Mouse (Mus musculus) erythroid progenitor cell, adult 5-6 weeks (primary cell): ENCODE measurements around the gene Tmem236. TPM values are rescaled to one million over a fixed set of nuclear protein-coding genes. Genes with fewer than 3 reads are reported as not detected.
"Not testable (repeated sequence)": the region's sequence is repeated elsewhere in the genome, so short reads cannot be mapped to it uniquely, and the experiment has no call there.

Experiments used
- ATAC-seq: replicated peaks from 2 replicates; pipeline ENCODE4 v1.8.0; 2016; ENCODE audit warnings: moderate number of reproducible peaks, mild to moderate bottlenecking, moderate TSS enrichment, inconsistent platforms; ENCODE audit not compliant: poor library complexity, low FRiP score, severe bottlenecking
- total RNA-seq, 2 experiments: library from RNA; stranded (forward) in 1 of 2; stranded (reverse) in 1 of 2; fragments of 150-400 nt in 1 of 2; fragments of 186-747, 209-891 nt in 1 of 2; gene quantifications; 2 replicates each; pipeline versions ENCODE4 v1.2.3 to v1.2.4; 2015 to 2017; ENCODE audit warnings: low replicate concordance in 2 of 2

The Tmem236 gene
- total RNA-seq, 2 experiments from 2014 or later: not detected

DNA sequence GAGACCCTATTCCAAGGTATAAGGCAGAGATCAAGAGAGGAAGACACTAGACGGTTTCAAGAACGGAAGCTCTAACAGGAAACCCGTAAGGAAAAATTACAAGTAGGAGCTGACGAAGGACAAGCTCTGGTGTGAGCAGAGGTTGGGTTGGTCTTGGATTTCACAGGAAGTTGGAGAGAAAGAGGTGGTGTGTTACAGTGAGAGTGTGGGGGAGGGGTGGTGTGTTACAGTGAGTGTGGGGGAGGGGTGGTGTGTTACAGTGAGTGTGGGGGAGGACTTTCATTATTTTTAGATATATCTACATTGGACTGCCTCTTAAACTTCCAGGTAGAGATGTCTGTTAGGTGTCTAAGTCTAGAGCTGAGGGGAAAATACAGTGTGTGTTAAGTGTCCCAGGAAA lies 16.4 kb downstream of the Tmem236 start:
- no peak for ATAC-seq

DNA sequence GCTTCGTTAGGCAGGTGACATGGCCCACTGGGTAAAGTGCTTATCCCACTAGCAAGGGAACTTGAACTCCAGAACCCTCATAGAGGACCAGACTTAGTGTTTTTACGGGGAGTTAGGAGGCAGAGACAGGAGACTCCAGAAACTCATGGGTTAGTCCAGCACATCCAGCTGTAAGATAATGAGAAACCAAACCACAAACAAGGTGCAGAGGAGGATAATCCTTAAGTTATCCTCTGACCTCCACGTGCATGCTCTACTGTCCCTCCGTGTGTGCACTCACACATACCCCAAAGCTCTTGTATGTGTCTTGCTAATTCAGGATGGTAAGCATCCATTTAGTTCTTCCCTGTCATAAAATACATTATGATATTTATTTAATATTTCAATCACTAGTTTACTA lies 17.3 kb downstream of the Tmem236 start:
- no peak for ATAC-seq

DNA sequence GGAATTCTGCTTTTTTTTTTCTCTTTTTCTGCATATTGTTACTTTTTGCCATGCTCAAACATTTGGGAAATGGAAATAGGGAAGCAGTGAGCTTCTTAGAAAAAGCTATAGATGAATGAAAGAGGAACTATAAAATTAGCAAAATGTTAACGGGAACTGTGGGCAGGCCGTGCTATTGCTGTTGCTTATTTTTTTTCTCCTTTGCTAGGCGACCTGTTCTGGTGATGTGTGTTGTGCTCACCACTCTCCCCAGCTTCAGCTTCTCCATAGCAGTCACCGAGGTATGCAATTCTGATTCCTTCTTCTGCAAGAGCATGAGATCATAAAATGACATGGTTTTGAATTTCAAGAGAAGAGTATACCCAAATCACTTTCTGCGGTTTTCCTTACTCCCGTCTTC lies 17.7 kb downstream of the Tmem236 start:
- ATAC-seq: no peak

DNA sequence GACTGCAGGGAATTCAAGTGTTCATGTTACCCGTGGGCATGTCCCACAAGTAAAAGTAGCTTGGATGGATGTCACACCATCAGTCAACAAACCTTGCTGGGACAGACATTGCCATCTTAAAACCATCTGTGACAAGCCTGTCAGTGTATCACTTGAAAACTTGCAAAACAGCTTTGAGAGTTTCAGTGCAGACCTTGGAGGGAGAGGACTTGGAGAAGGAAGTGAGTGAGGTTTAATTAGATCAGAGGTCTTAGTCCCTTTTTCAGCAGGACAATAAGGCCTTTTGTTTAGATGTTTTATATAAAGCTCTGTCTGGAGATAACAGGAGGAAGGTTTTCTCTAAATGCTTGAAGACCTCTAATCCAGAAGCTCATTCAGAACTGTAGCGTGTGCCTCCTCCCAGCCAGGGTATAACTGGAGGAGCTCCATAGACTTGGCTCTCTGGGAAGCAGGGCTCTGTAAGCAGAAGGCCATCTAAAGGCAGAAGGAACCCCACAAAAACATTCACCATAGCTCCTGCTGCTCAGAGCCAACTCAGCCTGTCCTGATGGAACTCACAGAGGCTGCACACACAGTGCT lies 24.1 kb downstream of the Tmem236 start:
- ATAC-seq: not testable (repeated sequence)

DNA sequence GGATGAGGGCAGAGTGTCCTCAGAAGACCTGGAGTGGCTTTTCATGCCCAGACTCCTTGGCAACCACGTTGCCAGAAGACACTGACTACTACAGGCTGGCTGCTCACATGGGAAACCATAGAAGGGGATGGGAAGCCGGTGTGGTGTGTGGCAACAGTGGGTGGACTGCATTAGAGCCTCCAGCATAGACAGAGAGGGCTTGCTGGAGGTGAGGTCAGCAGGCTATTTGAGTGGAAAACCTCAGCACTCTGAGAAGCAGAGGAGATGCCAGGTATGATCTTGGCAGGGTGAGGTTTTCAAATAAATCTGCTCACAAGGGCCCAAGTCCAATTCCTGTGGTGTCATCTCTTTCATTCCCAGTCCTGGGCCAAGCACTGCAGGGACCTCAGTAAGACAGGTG lies 25.3 kb downstream of the Tmem236 start:
- no peak for ATAC-seq

DNA sequence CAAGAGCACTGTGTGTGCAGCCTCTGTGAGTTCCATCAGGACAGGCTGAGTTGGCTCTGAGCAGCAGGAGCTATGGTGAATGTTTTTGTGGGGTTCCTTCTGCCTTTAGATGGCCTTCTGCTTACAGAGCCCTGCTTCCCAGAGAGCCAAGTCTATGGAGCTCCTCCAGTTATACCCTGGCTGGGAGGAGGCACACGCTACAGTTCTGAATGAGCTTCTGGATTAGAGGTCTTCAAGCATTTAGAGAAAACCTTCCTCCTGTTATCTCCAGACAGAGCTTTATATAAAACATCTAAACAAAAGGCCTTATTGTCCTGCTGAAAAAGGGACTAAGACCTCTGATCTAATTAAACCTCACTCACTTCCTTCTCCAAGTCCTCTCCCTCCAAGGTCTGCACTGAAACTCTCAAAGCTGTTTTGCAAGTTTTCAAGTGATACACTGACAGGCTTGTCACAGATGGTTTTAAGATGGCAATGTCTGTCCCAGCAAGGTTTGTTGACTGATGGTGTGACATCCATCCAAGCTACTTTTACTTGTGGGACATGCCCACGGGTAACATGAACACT lies 26.6 kb downstream of the Tmem236 start:
- ATAC-seq: not testable (repeated sequence)

DNA sequence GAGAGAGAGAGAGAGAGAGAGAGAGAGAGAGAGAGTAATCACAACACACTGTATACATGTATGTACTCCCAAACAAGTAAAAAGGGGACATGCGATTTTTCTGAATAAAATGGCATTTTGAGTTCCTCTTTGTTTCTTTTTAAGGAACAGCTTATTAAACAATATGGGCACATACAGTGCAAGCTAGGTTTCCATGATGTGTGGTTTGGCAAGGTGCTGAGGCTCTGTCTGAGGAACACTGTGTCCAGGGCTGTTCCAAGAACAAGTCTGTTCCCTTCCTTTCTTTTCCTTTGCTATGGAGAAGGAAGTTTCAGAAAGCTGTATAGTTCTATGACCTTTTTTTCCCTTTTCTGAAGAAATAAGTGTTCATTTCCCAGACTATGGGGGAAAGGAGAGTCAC lies 30.0 kb downstream of the Tmem236 start:
- no peak for ATAC-seq

DNA sequence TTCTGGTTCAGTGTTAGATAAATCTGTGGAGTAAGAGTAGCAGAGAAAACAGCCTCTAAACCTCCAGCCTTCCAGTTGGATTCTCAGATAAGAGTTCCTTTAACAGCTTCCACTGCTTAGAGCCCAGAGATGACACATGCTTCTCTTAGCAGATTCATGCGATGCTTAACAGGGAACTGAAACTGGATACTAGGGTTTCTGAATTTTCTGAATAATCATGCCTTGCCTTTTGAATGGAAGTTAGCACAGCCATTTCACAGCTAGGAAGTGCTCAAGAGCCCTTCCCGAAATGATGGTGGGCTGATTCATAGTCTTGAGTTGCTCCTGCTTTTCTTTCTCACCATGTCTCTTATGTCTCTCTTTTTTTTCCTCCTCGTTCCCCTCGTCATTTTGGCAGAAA lies 32.5 kb downstream of the Tmem236 start:
- ATAC-seq: no peak

DNA sequence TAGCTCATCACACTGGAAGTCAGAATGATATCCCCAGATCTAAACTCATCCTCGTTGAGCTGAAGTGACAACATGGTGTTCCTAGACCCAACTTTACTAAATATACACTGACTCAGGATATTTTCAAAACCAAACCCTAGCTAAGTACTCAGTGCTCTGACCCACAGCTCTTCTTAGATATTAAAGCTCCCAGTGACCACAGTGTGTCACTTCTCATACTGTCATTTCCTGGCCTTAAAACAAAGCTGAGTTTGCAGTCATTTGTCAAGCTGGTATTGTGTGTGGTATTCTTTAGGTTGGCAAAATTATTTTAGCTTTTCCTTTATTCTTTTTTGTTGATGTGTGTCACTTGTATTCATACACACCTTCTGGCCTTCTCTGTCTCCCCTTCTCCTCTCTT lies 36.4 kb downstream of the Tmem236 start:
- no peak for ATAC-seq

DNA sequence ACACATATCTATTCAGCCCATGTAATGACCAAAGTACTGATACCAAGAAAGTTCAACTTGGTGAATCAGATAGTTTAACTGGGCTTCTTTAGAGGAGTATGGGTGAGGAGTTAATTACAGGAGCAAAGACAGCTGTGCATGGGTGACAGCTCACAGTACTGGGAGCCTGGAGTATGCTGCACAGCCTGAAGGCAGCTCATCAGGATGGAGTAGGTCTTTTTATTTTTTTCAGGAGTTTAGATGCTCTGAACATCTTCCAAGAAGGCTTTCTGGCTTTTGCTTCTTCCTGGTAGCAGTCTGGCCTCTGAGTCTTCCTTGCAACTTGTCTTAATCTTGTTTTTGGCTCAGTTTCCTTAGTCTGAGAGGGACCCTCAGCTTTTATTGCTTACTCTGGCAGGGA lies 37.3 kb downstream of the Tmem236 start:
- ATAC-seq: no peak

DNA sequence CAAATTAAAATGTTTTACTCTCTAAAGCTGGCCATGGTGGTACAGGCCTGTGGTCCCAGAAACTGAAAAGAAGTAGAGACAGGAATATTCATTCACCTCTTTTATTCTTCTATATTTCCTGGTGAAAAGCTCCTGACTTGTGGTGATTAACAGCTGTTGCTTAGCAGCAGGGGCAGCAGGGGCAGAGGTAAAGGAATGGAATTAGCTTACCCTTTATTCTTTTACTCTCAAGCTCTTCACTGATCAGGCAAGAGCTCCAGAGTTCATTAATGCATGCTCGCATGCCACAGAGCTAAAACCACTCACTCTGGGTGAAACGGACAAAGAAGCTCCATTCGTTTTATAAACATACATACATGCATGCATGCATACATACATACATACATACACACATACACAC lies 40.4 kb downstream of the Tmem236 start:
- ATAC-seq: no peak

DNA sequence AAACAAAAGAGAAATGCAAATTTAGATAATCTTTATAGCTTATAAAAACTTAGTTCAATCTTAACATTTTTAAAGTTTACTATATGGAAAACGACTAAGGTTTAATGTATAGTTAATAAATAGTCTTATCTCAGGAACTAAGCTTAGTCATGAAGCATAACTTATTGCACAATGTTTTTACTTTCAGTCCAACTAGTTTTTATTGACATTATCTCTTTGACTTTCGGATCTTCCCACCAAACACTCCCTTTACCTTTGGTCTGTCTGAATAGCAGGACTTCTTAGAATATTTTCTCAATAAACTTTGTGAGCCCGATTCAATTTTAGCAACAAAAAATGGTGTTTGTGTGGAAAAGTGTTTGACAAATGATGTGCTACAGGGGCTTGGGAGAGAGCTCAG lies 42.3 kb downstream of the Tmem236 start:
- no peak for ATAC-seq

DNA sequence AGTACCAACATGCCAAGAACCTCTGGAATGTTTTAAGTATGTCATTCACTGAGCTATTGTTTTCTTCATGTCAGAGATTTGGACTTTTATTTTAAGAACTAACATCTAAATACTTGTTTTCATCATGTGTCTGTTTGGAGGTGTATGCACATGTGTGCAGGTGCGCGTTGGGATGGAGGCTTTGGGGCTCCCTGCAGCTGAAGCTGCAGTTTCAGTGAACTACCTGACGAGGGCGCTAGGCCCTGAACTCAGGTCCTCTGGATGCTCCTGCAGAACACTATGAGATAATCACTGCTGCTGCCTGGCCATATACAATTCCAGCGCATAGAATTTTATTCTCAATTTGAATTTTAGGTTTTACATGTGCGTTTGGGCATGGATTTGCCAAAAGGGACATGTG lies 43.8 kb downstream of the Tmem236 start:
- no peak for ATAC-seq

DNA sequence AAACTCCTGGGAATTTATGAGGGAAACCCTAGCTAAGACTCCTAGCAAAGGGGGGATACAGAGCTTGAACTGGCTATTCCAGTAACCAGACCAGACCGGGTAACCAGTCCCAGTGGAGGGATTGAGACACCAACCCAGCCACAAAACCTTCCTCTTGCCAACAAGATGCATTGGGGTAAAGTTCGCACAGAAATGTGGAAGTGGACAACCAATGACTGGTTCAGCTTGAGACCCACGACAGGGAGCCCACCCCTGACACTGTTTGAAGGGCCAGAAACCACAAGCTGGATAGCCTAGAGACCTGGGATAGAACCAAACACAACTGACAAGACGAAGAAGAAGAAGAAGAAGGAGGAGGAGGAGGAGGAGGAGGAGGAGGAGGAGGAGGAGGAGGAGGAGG lies 50.1 kb downstream of the Tmem236 start:
- ATAC-seq: no peak

DNA sequence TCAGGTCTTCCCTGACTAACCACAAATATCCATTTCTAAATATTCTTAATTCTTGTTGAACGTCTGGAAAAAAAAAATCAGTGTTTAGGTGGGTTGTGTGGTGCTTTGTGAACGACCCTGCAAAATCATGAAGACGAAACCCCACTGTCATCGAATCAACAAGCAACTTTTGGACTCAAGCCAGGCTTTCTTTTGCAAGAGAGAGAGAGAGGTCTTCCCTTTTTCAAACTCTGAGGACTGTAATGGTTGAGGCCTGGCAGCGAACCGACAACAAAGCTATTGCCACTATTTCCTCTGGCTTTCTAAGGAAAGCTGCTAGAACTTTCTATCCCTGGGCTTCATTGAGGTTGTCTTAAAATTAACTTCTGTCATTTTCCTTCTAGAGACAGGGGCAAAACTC lies 54.2 kb downstream of the Tmem236 start:
- ATAC-seq: no peak

DNA sequence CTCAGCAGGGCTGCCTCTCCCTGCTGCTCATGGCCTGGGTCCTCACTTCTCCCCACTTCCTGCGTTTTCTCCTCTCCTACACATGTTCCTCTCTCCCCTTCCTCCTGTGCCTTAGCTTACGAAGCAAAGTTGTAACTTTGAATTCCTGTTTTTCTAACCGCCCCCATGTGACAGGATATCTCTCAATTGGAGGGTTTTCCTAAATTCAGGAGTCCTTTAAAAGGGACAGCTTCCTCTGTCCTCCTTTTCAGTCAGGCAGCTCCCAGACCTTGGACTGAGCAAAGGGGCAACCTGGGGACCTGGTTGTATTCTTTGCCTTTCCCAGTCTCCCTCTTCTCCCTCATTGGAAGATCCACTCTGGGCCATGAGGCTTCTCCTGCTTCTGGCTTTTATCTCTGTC lies 54.8 kb downstream of the Tmem236 start, which contains the start of gene Mrc1:
TSS of gene Mrc1 (plus strand) at position 244 of the 400 bp plus-strand sequence.
- no peak for ATAC-seq

DNA sequence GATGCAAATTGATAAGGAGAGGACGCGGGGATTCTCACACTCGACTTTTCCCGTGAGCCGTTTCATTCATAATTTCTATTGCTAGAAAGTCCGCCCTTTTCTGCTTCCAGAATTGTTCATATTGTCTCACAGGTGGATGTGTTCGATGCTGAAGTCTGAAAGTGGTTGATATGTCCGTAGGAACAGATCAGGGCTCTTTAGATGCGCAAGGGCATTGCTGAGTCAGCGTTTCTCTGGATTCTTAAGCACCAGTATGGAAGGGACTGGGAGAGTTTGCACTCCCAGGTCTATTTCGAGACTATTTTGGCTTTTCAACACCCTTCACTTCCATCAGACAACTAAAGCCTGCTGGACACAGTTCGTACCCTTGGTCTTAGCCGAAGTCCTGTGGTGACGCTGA lies 55.7 kb downstream of the Tmem236 start:
- no peak for ATAC-seq

DNA sequence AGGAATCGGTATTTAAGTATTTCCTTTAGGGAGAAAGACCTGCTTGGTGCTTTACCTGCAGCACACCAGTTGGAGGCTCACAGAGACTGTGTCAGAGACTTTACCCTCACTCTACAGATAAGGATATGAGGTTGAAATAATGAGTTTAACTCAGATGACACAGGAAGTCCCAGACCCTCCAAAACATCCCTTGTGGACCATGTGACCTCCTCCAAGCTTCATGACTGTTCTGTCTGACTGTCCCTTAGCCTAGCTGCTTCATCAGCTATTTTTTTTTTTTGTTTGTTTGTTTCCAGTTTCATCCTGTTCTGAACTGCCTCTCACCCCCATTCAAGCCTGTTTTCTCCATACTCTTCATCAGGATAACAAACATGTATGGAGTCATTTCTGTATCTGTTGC lies 58.6 kb downstream of the Tmem236 start:
- ATAC-seq: no peak

DNA sequence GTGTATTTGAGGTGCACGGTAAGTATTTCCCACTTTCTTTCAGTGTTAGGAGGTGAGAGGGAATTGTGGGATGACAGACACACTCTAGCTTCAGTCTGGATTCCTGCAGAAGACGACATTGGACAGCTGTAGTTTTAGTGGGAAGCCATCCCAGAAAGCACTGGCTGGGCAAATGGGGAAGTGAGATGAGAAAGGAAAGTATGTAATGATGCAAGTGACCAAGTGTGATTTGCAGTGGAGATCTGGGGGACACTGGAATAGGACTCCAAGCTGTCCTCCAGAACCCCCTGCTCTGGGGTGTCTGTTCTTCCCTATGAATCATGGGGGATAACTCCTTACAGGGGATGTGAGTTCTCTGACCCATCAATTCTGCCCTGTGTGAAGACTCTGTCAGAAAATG lies 59.7 kb downstream of the Tmem236 start:
- no peak for ATAC-seq

DNA sequence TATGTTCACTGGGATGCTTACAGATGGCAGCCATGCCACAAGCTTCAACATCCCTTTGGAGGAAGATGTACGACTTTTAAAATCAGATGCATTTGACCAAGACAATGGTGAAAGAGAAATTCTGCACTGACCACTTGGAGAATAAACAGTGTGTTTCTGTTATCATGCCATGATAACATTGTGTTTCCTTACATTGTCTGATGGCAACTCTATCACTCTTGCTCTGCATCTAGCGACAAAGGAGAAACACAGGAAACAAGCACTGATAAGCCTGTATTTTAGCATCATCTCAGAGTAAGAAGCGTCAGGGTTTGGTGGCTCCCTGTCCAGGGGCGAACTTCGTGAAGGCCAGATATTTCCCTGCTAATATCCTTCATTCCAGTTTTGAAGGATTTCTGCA lies 61.0 kb downstream of the Tmem236 start:
- ATAC-seq: no peak

DNA sequence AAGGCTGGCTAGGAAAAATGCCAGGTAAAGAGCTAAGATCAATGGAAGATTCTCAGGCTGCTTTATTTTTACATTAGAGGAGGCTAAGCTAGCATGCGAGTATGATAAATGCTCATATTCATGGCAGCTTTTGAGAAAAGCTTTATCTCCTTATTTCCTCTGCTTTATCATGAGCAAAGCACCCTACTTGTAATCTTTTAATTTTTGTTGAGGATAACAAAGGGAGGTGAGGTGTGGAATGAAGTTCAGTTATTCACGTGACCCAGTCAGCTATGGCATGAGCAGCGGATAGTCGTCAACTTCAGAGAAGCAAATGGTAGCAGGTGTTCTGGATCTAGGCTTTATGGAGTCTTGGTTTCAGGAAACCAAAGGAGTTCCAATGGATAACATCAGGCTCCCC lies 62.6 kb downstream of the Tmem236 start:
- ATAC-seq: no peak

DNA sequence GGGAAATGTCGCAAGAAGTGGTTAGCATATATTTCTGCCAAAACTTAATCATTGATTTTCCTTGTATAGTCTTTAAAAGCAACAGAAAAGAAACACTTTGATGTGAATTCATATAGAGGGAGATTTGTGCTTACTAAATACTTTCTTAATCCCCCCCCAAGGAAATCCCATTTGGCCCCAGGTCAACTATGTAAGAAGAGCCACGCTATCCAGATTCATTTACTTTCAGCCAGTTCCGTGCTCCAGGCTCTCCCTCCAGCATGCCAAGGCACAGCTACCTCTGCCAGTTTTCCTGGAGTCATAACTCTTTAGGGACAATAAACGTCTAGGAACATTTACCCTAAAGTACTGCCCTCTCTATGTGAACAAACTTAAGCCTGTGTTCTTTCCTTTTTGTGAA lies 63.4 kb downstream of the Tmem236 start:
- no peak for ATAC-seq
